Mouse (Mus musculus) ES-CJ7 (cell line): ENCODE data around the gene Obscn.
A peak's percentile ranks its signal among the peaks of the same experiment; 100 is the strongest.

Experiments used
- DNase-seq: peaks from one replicate; pipeline ENCODE4 v3.0.0; 2011; ENCODE audit warnings: low read depth, low spot score

Obscn gene

DNA sequence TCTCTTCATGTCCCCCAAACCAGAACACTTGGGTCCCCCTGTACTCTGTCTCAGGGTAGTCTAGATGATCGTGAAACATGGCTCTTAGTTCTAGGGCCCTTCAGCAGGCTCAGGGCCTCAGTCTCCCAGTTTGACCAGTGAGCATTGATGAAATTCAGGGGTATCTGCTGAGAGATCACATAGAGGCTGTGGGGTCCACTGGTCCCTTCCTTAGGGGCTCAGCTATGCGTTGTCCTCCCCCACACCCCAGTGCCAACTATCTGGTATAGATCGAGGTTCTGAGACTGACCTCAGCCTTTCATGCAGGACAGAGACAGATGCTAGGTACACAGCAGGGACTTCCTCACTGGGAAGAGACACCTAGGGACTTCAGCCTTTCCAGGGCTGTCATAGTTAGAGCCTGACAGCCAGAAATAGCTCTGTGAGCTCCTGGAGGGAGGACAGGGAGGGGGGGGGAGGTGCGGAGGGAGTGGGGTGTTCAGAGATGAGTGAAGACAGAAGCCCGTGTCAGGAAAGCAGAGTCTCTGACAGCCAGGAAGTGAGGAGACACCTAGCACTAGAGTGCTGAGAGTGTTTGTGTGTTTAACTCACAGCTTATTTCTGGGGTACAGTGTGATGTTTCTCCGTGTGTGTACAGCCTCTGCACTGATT is 152.4 kb downstream of the Obscn start:
- DNase-seq: no peak

DNA sequence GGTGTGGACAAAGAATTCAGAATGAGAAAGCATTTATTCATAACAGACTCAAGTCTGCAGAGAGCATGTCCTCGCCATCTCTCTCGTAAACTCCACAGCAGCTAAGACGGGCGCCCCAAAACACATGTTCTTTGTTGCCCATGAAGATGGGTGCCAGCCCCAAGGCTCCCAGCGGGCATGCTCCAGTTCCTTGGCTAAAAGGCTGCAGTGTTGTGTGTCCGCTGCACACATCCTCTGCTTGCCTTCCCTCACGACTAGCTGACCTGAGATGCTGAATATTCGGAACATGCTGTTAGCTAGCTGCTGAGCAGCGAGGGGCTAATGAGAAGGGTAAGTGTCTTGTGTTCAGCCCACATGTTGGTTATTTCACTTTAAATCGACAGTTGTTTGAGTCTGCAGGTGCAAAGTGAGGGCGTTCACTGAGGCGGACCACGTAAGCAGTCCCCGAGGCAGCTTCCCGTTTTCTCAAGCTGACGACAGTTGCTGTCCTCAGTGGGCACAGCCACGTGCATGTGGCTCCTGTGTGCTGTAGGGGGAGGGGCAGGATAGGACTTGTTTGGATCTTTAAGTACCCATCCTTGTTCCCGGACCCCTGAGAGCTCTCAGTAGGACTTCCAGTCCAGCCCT is 153.6 kb downstream of the Obscn start:
- no peak for DNase-seq

DNA sequence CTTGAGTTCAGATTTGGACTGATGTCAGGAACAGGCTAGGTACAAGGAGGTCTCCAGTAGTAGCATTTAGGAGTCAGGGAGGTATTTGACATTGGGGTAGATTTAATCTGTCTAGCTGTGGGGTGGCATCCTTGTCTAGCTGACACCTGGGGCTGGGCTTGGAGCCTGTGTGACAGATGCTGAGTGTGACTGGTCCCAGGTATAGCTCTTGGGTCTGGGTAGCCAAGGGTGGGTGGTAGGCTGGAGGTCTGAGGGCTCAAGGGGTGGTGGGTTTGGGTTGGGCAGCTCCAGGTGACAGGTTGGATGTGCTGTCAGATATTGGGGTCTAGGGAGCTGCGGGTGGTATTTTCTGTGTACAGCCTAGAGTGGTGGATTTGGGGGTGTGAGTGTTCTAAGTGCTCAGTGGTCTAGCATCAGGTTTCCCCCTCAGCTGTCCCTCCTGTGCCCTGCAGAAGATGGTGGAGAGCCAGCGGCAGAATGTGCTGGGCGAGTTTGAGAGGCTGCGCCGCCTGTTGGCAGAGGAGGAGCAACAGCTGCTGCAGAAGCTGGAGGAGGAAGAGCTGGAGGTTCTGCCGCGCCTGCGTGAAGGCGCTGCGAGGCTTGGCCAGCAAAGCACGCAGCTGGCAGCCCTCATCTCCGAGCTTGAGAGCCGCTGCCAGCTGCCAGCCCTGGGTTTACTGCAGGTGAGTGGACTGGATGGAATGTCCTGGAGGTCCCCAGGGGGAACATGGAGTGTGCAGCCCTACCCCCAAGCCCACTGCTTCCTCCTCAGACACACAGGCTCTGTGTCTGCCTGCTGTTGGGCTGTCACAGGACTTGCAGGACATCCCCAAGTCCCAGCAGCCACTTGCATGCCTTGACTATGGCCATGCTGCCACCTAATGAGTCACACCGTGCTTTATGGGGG is 154.4 kb downstream of the Obscn start:
- DNase-seq: peak; percentile 66

DNA sequence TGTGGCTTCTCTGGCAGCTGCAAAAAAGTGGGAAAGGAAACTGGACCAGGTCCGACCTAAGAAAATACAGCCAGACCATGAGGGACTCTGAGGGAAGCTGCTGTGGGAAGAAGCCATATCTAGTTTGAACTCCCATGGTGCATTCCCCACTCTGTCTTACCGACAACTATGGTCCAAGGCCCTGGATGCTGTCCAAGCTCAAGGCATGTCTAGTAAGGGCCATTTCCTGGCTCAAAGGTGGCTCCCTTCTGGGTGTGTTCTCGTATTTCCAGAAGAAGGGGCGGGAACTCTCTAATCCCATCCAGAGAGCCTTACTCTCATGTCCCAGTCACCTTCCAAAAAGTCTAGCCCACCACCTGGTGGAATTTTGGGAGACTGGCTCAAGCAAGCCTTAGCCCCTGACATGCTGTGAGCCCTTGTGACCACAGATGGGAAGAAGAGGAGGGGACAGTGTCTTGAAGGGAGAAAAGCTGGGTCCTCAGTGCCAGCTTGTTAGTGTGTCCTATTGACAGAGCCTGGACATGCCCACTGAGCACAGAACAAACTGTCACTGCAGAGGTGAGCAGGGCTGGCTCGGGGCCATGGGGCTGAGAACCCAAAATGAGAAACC is 155.7 kb downstream of the Obscn start:
- DNase-seq: no peak

DNA sequence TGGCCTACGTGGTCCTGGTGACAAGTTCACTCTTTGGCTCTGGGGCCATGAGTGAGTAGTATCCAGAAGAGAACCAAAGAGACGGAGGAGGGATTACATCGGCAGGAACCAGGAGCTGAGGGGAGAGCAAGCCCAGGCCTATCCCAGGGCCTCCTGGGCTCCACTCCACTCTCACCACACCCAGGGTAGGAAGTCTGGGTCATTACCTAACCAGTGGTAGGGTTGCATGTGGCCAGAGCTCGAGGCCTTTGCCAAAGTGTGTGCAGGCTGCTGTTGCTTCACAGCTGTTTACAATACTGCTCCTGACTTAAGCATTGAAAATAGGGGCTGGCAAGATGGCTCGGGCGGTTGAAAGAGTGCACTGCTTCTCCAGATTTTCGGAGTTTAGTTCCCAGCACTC is 156.5 kb downstream of the Obscn start:
- no peak for DNase-seq

DNA sequence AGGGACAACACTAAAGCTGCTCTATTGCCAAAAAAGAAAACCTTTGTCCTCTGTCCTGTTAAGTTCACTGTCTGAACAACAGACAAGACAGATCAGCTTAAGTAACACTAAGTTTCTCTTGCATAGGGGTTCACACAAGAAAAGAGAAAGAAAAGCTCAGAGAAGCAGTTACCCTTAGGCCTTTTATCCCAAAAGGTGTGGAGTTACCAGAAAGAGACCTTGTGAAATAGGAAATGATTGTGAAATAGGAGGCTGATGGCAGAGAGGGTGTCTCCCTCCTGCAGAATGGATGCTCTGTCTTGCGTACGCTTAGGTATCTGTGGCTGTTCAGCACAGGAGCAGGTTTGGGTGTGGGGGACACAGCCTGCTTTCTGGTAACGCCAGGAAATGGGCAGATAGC is 157.0 kb downstream of the Obscn start:
- DNase-seq: no peak

DNA sequence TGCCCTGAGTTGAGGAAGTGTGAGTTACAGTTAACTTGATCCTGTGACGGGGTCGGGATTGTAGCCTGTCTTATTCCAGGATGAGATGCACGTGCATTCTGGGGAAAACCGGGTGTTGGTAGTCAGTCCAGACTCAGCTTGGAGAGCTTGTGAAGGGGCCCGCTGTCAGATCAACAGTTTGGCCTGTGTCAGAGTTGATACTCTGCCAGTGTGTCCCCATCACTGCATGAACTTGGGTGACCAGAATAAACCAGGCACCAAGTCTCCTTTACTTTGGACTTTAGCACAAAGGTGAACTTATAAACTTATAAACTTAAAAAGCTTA is 157.5 kb downstream of the Obscn start:
- no peak for DNase-seq

DNA sequence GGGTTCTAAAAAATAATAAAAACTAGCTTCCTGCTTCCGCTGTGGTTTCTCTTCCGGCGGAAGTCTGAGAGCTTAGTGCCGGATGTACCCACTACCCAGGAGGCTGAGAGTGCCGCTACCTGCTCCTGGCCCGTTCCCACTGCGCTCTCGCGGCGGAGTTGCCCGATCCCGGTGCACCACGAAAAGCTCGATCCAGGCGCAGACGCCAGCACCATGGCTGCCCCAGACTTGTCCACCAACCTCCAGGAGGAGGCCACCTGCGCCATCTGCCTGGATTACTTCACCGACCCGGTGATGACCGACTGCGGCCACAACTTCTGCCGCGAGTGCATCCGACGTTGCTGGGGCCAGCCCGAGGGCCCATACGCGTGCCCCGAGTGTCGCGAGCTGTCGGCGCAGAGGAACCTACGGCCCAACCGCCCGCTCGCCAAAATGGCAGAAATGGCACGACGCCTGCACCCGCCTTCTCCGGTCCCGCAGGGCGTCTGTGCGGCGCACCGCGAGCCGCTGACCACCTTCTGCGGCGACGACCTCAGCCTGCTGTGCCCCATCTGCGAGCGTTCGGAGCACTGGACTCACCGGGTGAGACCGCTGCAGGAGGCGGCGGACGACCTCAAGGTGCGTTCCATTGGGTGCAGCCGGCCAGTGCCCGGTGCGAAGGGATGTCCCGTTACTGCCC is 158.0 kb downstream of the Obscn start, which contains the start of gene Trim11:
Gene Trim11, plus strand, starts transcription at position 67 of the 679 bp plus-strand sequence.
- DNase-seq: peak; percentile 71

DNA sequence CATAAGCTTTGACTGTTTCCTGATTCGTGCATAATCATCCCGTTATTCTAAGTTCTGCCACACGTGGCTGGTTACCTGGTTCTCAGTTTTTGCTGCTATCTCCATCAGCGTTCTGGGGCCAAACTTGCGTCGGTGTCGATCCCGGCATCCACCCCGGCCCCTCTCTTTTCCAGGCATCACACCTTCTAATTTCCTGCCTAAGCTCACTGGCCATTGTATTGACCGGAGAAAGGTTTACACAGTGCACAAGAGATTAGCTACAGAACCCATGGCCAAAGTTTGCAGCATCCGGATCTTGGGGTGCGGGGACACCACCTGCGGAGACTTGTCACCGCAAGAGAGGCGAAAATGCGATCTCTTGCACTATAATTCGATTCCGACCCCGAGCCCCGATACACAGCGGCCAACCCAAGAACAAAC is 158.6 kb downstream of the Obscn start:
- DNase-seq: no peak

DNA sequence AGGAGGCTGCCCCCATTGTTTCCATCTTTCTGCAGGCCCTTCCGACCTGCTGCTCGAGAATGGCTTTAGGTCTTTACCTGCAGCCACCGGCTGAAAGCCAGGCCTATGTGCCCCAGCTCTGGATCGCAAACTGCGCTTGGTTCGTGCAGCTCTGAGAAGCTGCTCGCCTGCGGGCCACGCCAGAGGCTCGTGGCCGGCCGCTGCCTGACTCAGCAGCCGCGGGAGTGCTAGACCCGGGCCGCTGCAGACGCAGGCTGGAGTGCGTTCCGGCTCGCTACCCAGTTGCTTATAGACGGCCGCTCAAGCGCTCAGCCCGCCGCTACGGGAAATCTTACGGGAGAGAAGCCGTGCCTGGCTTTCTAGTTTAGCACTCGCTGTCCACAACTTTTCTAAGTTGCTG is 159.1 kb downstream of the Obscn start:
- DNase-seq: no peak

DNA sequence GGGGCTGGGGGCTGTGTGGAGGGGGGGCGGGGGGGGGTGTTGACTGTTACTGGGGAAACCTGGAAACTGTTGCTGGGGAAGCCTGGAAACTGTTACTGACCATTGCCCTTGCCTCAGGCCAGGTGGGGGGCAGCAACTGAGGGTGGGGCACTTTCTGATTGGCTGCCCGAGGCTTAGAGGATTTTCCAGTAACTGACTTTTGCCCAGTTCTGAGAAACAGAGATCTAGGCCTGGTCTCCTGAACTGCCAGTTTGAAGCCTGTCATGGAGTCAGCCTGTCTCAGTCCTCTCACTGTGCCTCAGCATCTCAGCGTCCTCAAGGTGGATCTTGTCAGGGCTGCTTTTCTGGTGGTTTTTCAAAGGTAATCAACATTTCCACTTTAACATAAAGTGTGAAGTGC is 161.8 kb downstream of the Obscn start:
- DNase-seq: no peak

DNA sequence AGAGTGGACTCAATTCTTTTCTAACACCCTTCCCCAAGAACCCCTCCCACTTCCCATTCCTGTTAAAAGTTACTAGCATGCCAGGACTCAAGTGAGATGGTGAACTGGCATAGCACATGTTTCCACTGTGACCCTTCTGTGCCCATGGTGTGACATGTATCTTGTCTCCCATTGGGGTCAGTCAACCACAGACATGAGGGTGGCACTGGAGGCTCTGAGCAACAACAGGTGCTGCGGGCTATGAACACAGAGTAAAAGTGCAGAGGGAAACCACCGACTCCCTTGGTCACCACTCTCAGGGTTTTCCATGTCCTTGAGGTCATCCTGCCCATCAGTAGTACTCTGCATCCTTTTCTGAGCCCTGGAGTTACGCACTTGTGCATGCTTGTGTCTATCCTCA is 164.4 kb downstream of the Obscn start:
- no peak for DNase-seq

DNA sequence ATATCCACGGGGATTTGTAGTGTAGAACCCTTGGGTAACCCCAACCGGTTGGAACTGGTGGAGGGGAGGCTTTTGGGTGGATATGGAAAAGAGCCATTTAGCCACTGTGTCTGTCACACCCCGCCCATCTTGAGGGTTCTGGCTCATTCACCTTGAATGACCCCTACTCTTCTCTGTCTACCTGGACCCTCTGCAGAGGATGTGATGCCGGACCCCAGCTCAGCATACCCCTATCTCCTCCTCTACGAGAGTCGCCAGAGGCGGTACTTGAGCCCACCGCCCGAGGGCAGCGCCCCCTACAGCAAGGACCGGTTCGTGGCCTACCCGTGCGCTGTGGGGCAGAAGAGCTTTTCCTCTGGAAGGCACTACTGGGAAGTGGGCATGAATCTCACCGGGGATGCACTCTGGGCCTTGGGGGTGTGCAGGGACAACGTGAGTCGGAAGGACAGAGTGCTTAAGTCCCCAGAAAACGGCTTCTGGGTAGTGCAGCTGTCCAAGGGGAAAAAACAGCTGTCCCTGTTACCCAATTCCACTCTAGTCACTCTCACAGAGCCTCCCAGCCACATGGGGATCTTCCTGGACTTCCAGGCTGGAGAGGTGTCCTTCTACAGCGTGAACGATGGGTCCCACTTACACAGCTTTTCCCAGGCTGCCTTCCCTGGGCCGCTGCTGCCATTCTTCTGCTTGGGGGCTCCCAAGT is 165.2 kb downstream of the Obscn start:
- DNase-seq: peak; percentile 75

DNA sequence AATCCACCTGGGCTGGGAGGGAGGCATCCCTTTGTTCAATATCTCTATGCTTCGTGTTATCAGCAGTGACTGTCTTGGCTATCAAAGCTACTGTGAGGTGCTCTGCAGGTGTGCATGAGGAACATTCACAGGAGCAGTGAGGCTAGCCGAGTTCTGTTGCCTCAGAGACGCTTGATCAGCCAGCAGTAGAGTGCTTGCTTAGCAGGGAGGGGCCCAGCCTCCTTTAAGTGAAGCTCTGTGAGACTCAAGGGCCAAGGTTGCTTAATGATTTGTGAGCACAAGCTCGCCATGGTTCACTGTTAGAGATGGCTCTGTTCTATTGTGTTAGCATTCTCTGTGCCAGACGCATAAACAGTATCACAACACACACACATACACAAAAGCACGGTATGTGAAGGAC is 166.5 kb downstream of the Obscn start:
- no peak for DNase-seq

DNA sequence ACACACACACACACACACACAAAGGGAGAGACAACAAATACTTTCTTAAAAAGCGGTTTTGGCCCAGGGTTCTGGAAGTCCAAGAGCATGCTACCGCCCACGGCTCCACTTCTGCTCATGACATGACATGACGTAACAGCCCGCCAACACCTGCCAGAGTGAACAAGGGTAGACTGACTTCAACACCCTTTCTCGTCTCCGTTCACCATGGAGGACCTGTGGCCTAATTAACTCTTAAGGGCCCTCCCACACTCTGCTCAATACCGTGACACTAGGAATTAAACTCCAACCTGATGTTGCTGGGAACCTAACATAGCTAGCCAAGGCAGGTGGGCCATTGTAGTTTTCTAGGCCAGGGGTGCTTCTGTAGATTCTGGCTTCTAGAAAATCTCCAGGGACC is 167.2 kb downstream of the Obscn start:
- DNase-seq: no peak

DNA sequence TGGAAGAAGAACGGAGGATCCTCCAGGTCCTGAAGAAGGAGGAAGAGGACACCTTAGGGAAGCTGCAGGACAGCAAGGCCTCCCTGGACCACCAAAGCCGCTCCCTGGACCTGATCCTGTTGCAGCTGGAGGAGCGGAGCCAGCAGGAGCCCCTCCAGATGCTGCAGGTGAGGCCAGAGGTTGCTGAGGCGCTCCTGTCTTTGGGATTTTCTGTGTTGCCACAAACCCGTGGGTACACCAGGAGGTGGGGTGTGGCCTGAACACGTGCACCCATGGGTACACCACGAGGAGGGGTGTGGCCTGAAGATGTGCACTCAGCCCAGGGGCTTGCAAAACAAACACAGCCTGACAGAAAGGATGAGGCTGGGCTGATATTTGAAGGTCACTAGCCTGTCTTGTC is 167.7 kb downstream of the Obscn start:
- no peak for DNase-seq

DNA sequence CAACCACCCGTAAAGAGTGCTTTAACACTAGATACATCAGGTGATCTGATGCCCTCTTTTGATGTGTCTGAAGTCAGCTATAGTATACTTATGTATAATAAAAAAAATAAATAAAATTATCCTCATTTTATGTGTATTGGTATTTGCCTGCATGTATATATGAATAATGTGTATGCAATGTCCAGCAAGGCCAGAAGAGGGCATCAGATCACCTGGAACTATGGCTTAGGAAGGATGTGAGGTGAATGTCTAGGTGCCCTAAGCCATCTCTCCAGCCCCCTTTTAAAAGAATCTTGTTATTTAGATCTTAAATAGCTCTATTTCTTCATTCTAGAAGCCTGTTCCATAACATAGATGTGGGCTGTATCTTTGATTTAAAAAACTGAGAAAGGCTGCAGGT is 168.9 kb downstream of the Obscn start:
- peak; percentile 55 for DNase-seq

DNA sequence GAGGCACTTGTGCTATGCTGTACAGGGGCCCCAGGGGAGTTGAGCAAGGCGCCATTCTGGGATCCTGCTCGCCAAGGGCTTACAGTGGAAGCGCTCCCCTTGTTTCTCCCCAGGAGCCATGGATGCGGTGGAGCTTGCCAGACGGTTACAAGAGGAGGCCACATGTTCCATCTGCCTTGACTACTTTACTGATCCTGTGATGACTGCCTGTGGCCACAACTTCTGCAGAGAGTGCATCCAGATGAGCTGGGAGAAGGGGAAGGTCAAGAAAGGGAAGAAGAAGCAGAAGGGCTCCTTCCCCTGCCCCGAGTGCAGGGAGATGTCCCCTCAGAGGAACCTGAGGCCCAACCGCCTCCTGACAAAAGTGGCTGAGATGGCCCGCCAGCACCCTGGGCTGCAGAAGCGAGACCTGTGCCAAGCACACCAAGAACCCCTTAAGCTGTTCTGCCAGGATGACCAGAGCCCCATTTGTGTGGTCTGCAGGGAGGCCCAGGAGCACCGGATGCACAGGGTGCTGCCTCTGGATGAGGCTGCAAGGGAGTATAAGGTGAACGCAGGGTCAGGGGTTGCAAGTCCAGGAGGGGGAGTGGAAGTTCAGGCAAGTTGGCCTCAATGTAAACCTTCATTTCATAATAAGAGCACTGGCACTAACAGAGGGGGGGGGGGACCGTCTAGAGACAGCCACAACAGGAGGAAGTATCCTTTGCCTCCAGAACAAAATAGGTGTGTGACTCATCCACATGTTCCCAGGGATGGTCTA is 171.0 kb downstream of the Obscn start:
- DNase-seq: no peak

DNA sequence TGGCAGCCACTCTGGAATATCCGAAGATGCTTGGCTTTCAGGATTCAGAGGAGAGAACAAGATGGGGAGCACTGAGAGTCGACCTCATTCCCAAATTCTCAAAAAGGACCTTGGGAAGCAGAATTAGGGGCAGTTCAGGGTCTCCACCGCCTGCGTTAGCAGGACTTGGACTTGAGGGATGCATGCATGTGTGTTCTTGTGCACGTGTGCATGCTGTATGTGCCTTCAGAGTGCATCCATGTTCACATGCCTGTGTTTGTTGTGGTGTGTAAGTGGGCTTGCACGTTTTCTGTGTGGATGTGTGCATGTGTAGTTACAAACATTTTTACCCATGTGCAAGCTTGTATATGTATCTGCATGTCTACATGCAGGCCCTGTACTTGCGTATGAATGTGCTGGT is 172.0 kb downstream of the Obscn start:
- no peak for DNase-seq

DNA sequence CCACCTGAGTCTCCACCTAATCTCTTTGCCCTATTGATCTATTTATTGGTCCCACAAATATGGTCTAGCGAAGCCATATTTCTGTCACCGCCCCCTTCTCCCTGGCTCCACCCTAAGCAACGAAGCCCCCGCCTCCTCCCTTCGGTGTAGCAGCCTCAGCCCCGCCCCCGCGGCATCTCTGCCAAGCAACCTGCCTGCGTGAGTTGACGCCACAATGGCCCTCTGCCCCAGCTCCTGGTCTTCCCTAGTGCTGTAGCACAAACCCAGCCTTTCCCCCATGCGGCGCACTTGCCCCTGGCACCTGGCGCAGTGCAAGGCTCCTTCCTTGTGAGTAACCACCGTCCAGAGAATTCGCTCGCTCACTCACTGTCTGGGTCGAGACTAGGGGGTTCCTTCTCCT is 172.7 kb downstream of the Obscn start:
- DNase-seq: peak; percentile 68
